Mouse (Mus musculus): ENCODE data around the gene Dcaf4.

Gene Dcaf4

DNA sequence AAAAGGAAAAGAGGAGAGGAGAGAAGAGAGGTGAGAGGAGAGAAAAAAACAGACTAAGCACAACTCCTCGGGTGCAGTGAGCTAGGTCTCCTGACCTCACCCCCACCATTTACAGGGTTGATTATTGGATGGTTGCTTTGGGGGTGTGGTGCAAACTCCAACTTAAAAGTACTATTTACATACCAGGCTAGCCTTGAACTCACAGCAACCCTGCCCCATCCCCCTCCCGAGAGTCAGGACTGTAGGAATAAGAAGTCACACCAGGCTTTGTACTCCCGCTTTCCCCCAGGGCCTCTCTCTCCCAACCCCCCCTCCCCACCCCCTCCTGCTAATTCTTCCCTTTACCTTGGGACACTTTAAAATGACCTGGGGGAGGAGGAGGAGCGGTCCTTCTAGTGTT is 23.9 kb upstream of the Dcaf4 start:
- DNase-seq (ENCODE audit: low spot score), result no peak

DNA sequence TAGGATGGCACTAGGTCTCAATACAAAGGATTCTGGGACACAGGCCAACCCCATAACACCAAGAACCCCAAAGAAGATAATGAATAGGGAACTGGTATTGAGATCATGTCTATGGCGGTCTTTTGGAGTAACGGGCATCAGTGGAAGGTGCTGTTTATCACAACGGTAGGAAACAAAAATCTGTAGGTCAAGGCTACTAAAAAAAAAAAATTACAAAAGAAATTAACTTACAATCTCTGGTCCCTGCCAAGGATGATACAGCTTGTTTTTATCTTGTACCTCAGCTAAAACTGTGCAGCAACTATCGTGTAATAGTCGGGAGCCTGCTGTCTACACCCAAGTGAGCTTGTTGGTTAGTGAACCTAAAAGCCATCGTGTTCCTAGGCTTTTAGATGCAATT is 23.5 kb upstream of the Dcaf4 start:
- no peak for DNase-seq (ENCODE audit: low spot score)

DNA sequence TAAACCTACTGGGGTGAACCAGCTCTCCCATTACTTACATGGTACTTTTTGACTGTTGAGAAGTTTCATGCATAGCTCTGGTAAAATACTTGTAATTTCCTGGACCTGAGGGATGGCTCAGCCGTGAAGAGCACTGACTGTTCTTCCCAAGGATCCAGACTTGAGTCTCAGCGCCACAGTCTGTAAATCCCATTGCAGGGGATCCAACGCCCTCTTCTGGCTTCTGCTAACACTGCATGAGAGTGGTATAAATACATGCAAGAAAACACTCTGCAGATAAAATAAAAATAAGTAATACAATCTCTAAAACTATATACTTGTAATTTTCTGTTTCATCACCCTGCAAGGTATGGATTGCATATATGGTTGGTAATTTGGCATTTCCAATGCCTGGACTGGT is 22.3 kb upstream of the Dcaf4 start:
- DNase-seq (ENCODE audit: low spot score), result no peak

DNA sequence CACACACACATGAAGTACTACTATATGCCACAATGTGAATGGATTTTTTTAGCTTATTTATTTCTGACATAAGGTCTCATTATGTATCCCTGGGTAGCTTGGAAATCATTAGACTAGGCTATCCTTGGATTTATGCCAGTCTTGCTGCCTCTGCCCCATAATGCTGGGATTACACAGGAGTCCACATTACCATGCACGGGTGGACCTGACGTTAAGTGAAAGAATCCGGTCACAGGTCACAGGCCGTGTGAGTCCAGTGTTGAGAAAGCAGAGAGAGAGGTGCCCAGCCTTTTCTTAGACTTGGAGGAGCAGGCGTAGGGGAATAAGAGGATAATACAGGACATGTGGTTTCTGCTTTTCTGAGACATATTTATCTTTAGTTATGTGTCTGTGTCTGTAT is 21.0 kb upstream of the Dcaf4 start:
- no peak for DNase-seq (ENCODE audit: low spot score)

DNA sequence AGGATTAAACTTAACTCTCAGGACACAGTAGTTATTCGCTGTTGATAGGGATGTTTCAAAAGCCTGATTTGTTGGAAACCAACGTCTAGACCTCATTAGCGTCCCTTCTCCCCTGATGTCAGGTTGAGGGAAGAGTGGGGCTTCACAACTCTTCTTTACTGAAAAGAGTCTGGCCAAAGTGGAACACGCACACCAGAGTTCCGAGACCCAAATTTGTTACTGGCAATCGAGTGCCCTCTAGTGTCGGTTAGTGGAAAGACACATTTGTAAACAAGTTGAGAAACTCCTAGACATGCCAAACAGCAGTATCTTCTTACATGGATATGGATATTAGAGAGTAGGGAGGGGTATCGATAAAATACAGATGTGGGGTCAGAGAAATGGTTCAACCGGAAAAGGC is 18.1 kb upstream of the Dcaf4 start:
- DNase-seq (ENCODE audit: low spot score), result peak; percentile 60

DNA sequence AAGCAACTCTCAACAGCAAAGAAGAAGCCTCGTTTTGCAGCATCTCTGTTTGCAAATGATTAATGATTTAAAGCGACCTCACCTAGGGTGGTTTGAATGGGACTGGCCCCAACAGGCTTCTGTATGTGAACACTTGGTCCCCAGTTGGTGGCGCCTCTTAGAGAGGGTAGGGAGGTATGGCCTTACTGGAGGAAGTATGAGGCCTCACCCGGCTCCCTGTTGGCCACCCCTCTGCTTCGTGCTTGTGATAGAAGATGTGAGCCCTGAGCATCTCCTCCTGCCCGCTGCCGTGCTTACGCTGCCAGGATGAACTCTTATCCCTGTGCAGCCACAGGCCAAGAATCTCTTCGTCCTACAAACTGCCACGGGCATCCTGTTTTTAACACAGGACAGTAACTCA is 13.7 kb upstream of the Dcaf4 start:
- peak; percentile 47 for DNase-seq (ENCODE audit: low spot score)

DNA sequence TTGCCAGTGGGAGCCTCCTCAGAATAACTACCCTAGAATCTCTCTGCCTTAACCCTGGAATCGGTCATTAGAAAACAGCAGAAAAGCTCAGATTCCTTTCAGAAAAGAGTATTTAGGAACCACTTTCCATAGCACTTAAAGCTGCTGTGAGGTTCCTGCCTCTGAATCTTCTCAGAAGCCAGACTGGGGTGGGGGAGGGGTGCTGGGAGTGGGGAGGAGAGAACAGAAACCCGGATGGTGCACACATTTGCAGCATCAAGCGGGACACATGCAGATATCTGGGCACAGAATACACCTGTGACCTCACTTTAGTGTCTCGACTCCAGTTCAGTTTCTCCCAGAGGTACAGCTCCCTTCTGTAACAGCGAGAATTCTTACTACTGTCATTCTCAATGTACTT is 9.7 kb upstream of the Dcaf4 start:
- DNase-seq (ENCODE audit: low spot score), result no peak

DNA sequence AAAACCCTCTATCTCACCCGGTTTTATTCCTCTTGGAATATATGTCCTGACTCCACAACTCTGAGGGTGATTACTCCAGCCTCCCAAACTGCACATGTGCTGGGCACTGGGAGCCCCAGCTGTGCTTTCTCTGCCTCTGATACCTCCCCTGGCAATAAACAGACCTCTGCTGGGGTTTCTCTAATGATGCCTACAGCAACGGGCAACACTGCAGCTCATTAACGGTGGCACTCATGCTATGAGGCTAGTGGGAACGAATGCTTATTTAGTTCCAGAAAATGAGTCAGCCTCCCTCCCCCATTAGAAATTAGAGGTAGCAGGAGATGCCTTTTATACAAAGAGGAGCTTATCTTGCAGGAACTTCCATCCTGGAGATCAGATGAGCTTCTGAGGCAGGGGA is 7.5 kb upstream of the Dcaf4 start:
- no peak for DNase-seq (ENCODE audit: low spot score)

DNA sequence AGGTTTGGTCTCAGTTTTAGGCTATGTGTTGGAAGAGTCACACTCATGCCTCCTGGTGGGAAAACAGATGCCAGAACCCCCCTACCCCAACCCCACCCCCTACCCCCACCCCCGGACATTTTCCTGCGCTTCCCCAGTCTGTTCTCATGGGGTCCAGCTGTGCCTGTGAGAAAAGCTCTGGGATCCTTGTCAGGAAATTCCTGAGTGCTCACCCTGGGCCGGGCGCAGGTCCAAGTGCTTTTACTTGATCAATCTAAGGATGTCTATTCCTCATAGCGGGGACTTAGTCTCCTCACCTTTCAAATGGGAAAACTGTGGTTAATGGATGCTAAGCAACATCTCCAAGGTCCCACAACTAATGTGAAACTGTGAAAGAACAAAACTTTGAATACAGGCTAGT is 7.1 kb upstream of the Dcaf4 start:
- DNase-seq (ENCODE audit: low spot score), result no peak

DNA sequence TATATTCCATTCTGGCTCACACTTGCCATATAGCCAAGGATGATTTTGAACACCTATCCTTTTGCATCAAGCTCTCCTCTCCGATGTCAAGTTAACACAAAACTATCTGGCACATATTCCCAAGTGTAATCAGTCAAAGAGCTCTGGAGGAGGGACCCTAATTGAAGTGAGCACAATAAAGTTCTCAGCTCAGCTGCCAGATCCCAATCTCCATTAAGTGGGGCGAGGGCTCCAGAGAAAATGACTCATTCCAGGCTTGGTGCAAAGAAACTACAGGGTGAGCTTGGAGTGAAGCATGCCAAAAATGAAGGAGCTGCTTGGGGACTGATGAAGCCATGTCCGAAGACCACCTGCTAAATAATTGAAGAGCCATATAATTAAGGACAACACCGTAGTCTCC is 6.0 kb upstream of the Dcaf4 start:
- no peak for DNase-seq (ENCODE audit: low spot score)

DNA sequence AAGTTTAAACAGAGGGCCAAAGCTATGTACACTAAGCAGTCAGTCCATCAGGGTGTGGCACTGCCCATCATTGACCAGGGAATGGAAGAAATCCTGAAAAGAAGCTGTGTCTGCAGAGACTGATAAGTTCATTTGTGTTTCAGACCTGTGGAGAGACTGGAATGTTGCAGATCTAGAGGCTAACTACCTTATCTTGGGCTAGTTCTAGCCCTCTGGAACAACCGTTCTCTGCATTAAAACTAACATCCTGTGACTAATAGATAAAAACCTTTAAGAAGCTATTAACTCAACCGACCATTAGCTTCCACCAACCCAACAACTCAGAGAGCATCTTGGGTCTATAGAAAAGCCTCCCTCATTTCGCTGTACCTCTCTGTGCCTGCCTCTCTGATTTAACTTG is 2.7 kb upstream of the Dcaf4 start:
- no peak for DNase-seq (ENCODE audit: low spot score)

DNA sequence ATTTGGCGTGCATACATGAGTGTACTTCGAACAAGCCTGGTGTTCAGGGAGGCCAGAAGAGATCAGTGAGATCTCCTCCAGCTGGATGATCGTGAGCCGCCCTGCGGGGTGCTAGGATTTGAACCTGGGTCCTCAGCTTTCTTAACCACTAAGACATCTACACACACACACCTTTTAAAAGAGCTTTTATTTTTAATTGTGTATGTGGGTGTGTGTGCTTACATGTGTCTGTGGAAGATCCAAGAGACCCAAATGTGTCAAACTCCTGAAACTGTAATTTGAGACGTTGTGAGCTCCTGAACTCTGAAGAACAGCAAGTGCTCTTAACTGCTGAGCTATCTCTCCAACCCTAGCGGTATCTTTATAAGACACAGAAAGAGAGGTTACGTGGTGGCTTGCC is 817 bp downstream of the Dcaf4 start:
- no peak for DNase-seq (ENCODE audit: low spot score)

DNA sequence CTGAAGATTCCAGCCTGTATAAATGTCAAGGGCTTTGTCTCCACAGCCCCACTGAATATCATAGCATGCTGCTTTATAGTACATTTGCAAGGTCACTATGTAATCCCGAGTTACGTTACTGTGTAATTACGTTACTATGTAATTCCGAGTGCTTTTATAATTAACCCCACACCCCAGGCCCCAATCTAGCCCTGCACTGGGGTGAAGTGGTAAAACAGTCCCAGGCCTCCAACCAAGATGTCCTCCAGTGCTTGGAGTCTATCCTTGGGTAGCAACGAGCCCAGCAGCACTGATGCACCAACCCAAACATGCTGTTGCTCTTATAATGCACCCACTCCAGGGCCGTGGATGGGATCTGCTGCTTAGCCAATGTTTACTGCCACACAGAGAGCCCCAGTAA is 2.8 kb downstream of the Dcaf4 start:
- DNase-seq (ENCODE audit: low spot score), result no peak

DNA sequence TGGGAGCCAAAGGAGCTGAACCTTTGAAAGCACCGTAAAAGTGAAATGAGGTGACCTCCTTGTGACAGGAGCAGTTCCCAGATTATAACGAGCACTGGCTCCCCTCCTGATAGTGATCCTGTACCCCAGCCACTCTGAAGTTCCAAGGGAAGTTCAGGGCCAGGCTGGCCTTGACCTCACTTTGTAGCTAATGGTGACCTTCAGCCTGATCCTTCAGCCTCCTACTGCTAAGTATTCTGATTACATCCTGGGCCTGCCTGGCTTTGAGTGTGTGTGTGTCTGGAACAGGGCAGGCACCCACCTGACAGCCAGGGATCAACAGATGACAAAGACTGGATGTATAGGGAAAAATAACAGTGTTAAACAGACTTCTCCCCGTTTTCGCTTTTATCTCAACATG is 3.6 kb downstream of the Dcaf4 start:
- DNase-seq (ENCODE audit: low spot score), result no peak

DNA sequence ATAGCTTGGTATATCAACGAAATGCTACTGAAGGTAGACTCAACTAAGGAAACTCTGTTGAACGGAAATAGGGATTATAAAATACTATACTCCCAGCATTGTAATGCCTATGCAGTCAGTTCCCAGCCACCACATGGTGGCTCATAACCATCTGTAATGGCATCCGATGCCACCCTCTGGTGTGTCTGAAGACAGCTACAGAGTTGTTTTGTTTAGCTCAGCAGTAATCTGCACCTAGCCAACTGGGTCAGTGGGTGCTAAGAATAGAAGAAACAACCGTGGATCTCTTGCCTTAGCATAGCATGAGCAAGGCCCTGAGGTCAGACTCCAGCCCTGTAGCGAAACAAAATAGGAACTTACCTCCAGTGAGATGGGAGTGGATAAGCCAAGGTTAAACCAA is 4.1 kb downstream of the Dcaf4 start:
- no peak for DNase-seq (ENCODE audit: low spot score)

DNA sequence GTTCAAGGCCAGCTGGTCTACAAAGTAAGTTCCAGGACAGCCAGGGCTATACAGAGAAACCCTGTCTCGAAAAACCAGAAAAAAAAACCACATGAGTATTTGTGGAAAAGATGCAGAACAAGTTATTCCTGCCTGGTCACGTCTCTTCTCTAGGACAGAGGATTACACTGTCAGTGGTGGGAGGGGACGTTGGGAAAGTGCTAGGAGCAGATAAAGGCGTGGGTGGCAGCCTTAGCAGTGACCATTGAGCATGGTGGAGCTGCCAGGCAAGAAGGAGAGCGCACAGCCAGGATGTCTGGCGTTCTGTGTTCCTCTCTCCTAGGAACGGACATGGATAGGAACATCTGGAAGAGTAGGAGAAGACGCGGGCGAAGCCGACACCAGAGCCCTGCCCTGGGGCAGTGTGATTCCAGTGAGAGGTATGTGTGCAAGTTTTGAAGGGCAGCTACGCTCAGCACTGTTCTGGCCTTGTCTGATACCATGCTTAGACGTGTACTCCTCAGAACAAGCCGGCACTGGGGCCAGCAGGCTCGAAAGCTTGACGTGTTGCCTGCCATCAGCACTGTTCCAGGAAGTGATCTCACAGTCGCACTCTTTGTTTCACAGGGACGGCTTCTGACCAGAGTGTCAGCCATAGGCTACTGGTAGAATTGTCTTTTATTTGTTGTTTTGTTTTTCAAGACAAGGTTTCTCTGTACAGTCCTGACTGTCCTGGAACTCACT is 5.7 kb downstream of the Dcaf4 start:
- no peak for DNase-seq (ENCODE audit: low spot score)

DNA sequence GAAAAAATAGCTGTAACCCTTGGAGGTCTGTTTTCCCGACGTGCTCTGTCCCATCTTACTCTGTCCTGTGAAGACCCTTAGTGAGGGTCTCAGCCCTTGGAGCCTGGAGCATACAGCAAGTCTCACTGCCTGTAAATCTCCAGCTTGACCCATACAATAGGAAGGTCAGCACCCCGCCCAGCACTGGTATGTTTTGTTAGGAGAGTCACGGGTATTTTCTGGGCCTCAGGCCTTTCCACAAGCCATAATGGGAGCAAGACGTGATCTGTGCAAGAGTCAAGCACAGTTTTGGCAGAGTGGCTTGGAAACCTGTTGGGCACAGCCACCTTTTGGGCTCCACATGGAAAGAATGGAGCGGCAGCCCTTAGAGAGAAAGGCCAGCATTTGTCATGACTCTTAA is 7.5 kb downstream of the Dcaf4 start:
- DNase-seq (ENCODE audit: low spot score), result no peak

DNA sequence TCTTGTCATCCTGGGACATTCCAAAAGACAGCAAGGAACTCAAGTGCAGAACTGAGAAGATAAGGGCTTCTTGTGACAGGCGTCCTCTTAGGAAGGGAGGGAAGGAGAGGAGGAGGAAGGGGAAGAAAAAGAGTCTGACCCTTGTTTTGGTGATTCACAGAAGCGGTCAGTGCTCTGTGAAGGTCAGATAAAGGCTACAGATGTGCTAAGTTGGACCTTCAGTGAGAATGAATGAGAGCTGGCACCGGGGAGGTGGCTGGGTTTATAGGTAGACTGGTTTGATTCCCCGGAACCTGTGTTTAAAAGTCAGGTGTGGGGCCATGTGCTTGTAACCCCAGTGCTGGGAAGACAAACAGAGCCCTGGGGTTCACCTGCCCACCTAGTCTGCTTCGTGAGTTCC is 8.4 kb downstream of the Dcaf4 start:
- DNase-seq (ENCODE audit: low spot score), result no peak

DNA sequence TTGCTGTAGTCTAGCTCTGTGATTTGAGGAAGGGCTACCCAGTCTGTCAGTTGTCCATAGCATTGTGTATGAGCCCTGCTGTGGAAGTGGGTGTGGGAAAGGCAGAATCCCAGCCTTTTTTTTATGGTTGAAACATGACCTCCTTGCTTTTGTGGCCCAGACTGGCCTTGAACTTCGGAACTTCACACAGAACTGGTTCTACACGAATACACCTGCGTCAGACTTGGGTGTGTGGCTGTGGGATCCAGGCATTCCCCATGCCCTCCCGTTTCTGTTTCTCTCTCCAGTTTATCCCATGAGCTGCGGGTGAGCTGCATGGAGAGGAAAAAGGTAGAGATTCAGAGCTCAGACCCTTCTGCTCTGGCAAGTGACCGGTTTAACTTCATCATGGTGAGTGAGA is 11.7 kb downstream of the Dcaf4 start:
- no peak for DNase-seq (ENCODE audit: low spot score)

DNA sequence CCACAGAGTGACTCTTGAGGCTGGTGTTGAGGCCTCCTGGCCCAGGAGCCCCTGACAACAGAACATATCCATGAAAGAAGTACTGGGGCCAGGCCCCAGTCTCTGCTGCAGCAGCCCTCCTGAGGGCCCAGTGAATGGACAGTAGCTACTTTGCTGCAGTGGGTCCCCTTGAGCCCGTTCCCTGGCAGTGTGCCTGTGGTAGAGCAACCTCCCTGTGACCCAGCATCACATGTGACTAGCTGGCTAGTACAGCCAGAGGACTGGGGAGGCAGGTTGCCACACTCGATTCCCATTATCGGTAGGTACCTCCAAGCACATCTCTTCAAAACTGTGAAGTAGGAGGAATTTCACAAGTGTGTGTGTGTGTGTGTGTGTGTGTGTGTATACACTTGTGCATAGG is 12.7 kb downstream of the Dcaf4 start:
- no peak for DNase-seq (ENCODE audit: low spot score)

DNA sequence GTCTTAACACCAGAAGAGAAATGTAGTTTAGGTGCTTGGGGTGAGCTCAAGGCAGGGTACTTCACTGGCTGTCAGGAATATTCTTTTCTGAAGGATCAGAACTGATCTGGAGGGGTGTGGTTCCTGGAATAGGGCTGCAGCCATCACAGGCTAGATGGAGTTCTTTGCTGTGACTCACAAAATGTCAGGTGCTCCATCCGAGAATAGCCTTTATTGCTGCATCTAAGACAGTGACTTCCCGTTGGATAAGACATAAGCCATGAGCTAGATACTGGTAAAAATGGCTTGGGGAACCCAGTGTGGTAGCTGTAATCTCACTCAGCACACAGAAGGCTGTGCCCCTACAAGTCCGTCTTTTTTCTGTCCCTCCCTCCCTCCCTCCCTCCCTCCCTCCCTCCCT is 13.9 kb downstream of the Dcaf4 start:
- no peak for DNase-seq (ENCODE audit: low spot score)

DNA sequence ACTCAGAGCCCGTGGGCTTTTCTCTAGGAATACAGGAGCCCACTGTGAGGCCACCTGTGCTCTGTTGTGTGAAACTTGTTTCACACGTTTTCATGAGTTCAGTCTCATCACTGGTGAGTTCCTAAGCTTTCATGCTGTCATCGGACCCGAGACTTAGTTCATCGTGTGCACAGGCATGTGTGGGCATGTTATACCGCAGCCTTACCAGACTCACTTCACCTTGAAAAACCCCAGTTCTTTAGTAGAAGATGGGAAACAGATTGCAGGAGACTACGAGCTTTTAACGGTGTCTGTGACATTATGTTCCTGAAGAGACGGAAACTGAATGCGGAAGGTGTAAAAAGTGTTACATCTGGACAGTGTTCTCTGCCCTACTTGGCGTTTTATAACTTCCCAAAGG is 15.2 kb downstream of the Dcaf4 start:
- DNase-seq (ENCODE audit: low spot score), result no peak

DNA sequence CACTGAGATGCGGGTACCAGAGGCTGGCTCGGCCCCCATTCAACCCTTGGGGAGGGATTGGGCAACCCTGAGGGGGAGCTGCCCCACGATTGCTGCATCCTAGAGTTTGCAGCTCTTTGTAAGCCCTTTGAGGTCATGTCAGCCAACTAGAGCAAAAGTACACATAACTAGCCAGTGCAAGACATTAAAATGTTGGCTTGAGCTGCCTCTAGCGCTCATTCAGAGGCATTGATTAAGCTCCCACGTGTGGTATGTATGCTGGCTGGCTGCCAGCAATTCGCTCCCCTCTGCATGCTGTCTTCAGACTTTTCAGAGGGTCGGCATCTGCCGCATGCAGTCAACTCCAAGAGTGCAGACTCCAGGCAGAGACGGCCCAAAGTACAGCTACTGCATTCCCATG is 15.8 kb downstream of the Dcaf4 start:
- no peak for DNase-seq (ENCODE audit: low spot score)

DNA sequence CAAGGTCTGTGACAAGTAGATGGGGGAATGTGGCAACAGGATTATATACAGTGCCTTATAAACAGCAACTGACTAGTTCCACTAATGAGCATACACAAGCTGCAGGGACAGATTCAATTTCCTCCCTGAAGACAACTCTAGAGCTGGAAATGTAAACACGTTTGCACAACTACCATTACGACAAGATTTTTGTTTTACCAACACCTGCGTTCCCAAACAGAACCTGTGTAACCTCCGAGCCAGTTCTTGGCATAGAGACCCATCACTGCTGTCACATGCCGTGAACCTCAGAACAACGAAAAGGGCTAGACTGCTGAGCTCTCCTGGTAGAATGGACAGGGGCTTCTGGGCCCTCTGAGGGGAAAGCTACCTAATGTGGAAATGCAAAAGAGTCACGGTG is 23.7 kb downstream of the Dcaf4 start:
- DNase-seq (ENCODE audit: low spot score), result no peak

DNA sequence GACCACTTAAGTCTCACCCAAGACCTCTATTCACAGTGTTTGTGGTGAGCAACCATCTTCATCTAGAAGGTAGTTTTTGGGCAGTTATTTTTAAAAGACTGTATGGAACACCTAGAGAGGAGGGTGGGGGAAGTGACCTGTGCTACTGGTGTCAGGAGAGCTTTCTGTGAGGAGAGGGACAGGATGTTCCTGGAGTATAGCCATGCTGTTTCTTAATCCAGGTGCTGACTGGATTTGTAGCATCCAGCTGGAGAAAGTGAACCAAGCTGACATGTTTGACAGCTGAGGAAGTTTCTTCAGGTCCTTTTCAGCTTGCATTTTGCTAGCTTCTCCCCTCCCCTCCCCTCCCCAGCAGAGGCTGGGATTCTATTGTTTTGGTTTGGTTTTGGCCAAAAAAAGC is 24.5 kb downstream of the Dcaf4 start:
- no peak for DNase-seq (ENCODE audit: low spot score)

Data from yolk sac, embryonic 10.5 days (tissue).